Mouse (Mus musculus) MEL (cell line): Measurements from ENCODE around the gene Plekho1. TPM values are rescaled to one million over a fixed set of nuclear protein-coding genes. Genes with fewer than 3 reads are reported as not detected.
"Not testable (repeated sequence)": the region's sequence is repeated elsewhere in the genome, so short reads cannot be mapped to it uniquely, and the experiment has no call there.

Experiments used
- DNase-seq: peaks from one replicate; pipeline ENCODE4 v3.0.0; 2011; ENCODE audit warnings: low read depth, low spot score
- H3K27ac ChIP-seq: 2 replicates; pipeline ENCODE4 v1.5.1; 2012; ENCODE audit warnings: low read depth, mild to moderate bottlenecking, control low read depth, low read length, moderate library complexity; ENCODE audit not compliant: control insufficient read depth
- H3K27me3 ChIP-seq, 2 experiments: fragments of 150-350 bp in 1 of 2; sonication (generic) in 1 of 2; 2 replicates each; pipeline ENCODE4 v1.6.1; 2012; ENCODE audit warnings: low read length in 2 of 2, mild to moderate bottlenecking in 2 of 2, improper control_type of control experiment in 1 of 2, moderate library complexity in 1 of 2; ENCODE audit not compliant: insufficient read depth in 2 of 2, control insufficient read depth in 1 of 2
- H3K36me3 ChIP-seq, 2 experiments: 2 replicates each; pipeline ENCODE4 v1.6.1; 2012 to 2014; ENCODE audit warnings: low read length in 2 of 2, improper control_type of control experiment in 1 of 2, inconsistent platforms in 1 of 2, mild to moderate bottlenecking in 1 of 2; ENCODE audit not compliant: insufficient read depth in 2 of 2, control insufficient read depth in 1 of 2
- H3K4me1 ChIP-seq, 2 experiments: fragments of 150-350 bp in 1 of 2; sonication (generic) in 1 of 2; 2 replicates each; pipeline ENCODE4 v1.6.1; 2012; ENCODE audit warnings: low read length in 2 of 2, improper control_type of control experiment in 1 of 2, mild to moderate bottlenecking in 1 of 2; ENCODE audit not compliant: insufficient read depth in 2 of 2, control insufficient read depth in 1 of 2
- H3K4me3 ChIP-seq, 2 experiments: fragments of 150-350 bp in 1 of 2; sonication (generic) in 1 of 2; 2 replicates each; pipeline ENCODE4 v1.5.1; 2012; ENCODE audit warnings: low read depth in 2 of 2, low read length in 2 of 2, mild to moderate bottlenecking in 2 of 2, moderate library complexity in 2 of 2, control low read depth in 1 of 2, improper control_type of control experiment in 1 of 2; ENCODE audit not compliant: control insufficient read depth in 1 of 2, insufficient read depth in 1 of 2
- H3K79me2 ChIP-seq: 2 replicates; pipeline ENCODE4 v1.6.1; 2012; ENCODE audit warnings: mild to moderate bottlenecking, low read length, moderate library complexity; ENCODE audit not compliant: control insufficient read depth, poor library complexity, insufficient read depth
- H3K9ac ChIP-seq: 2 replicates; pipeline ENCODE4 v1.6.1; 2012; ENCODE audit warnings: low read depth, mild to moderate bottlenecking, control low read depth, low read length, moderate library complexity; ENCODE audit not compliant: control insufficient read depth, poor library complexity, severe bottlenecking
- H3K9me3 ChIP-seq: fragments of 150-350 bp; sonication (generic); replicated peaks from 2 replicates; pipeline ENCODE4 v1.6.1; 2012; ENCODE audit warnings: mild to moderate bottlenecking, low read length, improper control_type of control experiment, moderate library complexity; ENCODE audit not compliant: insufficient read depth
- CHD2 ChIP-seq: IDR thresholded peaks from 2 replicates; pipeline ENCODE4 v1.6.1; 2011; ENCODE audit warnings: low read length, improper control_type of control experiment
- HCFC1 ChIP-seq: IDR thresholded peaks from 2 replicates; pipeline ENCODE4 v1.6.1; 2012; ENCODE audit warnings: low read depth, mild to moderate bottlenecking, inconsistent platforms, low read length, improper control_type of control experiment, moderate library complexity
- JUND ChIP-seq: IDR thresholded peaks from 2 replicates; pipeline ENCODE4 v1.6.1; 2011; ENCODE audit warnings: low read depth, mild to moderate bottlenecking, improper control_type of control experiment, low read length
- MAZ ChIP-seq: IDR thresholded peaks from 2 replicates; pipeline ENCODE4 v1.6.1; 2012; ENCODE audit warnings: low read depth, mild to moderate bottlenecking, inconsistent platforms, low read length, improper control_type of control experiment
- MYC ChIP-seq: IDR thresholded peaks from 2 replicates; pipeline ENCODE4 v1.6.1; 2011; ENCODE audit warnings: low read depth, mild to moderate bottlenecking, low read length, improper control_type of control experiment, moderate library complexity
- NELFE ChIP-seq: IDR thresholded peaks from 2 replicates; pipeline ENCODE4 v1.6.1; 2011; ENCODE audit warnings: low read depth, low read length, improper control_type of control experiment
- NRF1 ChIP-seq: IDR thresholded peaks from 2 replicates; pipeline ENCODE4 v1.6.1; 2014; ENCODE audit warnings: low read depth, mild to moderate bottlenecking, inconsistent platforms, low read length, improper control_type of control experiment, moderate library complexity; ENCODE audit not compliant: poor library complexity, insufficient read depth, severe bottlenecking
- POLR2A ChIP-seq, 2 experiments: IDR thresholded peaks; 2 replicates each; pipeline ENCODE4 v1.6.1; 2011 to 2012; ENCODE audit warnings: low read length in 2 of 2, mild to moderate bottlenecking in 2 of 2, control low read depth in 1 of 2, improper control_type of control experiment in 1 of 2, low read depth in 1 of 2, moderate library complexity in 1 of 2; ENCODE audit not compliant: control insufficient read depth in 1 of 2, insufficient read depth in 1 of 2, poor library complexity in 1 of 2
- POLR2AphosphoS5 ChIP-seq: IDR thresholded peaks from 2 replicates; pipeline ENCODE4 v1.6.1; 2012; ENCODE audit warnings: low read depth, borderline replicate concordance, mild to moderate bottlenecking, inconsistent platforms, low read length, moderate library complexity, mixed read lengths
- RAD21 ChIP-seq: IDR thresholded peaks from 2 replicates; pipeline ENCODE4 v1.6.1; 2011; ENCODE audit warnings: mild to moderate bottlenecking, low read depth, low read length, improper control_type of control experiment
- RCOR1 ChIP-seq: IDR thresholded peaks from 2 replicates; pipeline ENCODE4 v1.6.1; 2012; ENCODE audit warnings: low read depth, mild to moderate bottlenecking, inconsistent platforms, low read length, improper control_type of control experiment
- SIN3A ChIP-seq: IDR thresholded peaks from 2 replicates; pipeline ENCODE4 v1.6.1; 2012; ENCODE audit warnings: low read length, improper control_type of control experiment, inconsistent platforms
- TBP ChIP-seq: IDR thresholded peaks from 2 replicates; pipeline ENCODE4 v1.8.0; 2011; ENCODE audit warnings: low read depth, low read length, improper control_type of control experiment
- TCF12 ChIP-seq: IDR thresholded peaks from 2 replicates; pipeline ENCODE4 v1.6.1; 2014; ENCODE audit warnings: low read depth, mild to moderate bottlenecking, inconsistent platforms, low read length, improper control_type of control experiment, moderate library complexity
- USF2 ChIP-seq, 2 experiments: IDR thresholded peaks; 2 replicates each; pipeline ENCODE4 v1.6.1; 2011 to 2012; ENCODE audit warnings: improper control_type of control experiment in 2 of 2, low read length in 2 of 2, borderline replicate concordance in 1 of 2, inconsistent platforms in 1 of 2, low read depth in 1 of 2, mild to moderate bottlenecking in 1 of 2; ENCODE audit not compliant: insufficient read depth in 1 of 2
- ZKSCAN1 ChIP-seq: IDR thresholded peaks from 2 replicates; pipeline ENCODE4 v1.6.1; 2012; ENCODE audit warnings: low read depth, mild to moderate bottlenecking, inconsistent platforms, low read length, improper control_type of control experiment, moderate library complexity
- ZMIZ1 ChIP-seq: IDR thresholded peaks from 2 replicates; pipeline ENCODE4 v1.6.1; 2012; ENCODE audit warnings: low read depth, mild to moderate bottlenecking, inconsistent platforms, low read length, improper control_type of control experiment, moderate library complexity
- polyA plus RNA-seq, 2 experiments: library from polyadenylated mRNA; stranded (reverse) in 1 of 2; unstranded in 1 of 2; fragments of >175 nt in 1 of 2; fragments of >200 nt in 1 of 2; gene quantifications; 2 replicates each; pipeline versions ENCODE4 v1.2.1 to v1.2.4; 2012; ENCODE audit warnings: low replicate concordance in 2 of 2, low read depth in 1 of 2; ENCODE audit not compliant: insufficient read length in 2 of 2, insufficient read depth in 1 of 2, missing spikeins in 1 of 2
- total RNA-seq: library from RNA; depleted of rRNA; stranded (reverse); fragments of 300-350 nt; gene quantifications from 2 replicates; pipeline ENCODE4 v1.2.3, GENCODE M21; 2012

The Plekho1 gene
- total and polyA plus RNA-seq, 3 experiments = 4.2 to 19.2 TPM; not detected in 1

- peak; percentile 52 for DNase-seq
- H3K4me1 ChIP-seq = peaks cover 15 to 36% of the 10 kb centered on the region in 2 experiments
- not testable (repeated sequence) for H3K27ac ChIP-seq, H3K9me3 ChIP-seq, H3K79me2 ChIP-seq
- TF ChIP-seq NELFE (peak; percentile 60), ZMIZ1 (peak; percentile 68; the same call in 1 of the 2 replicates), TBP (peak; percentile 95), POLR2A (IDR thresholded peaks at IDR 0.05; ENCODE audit: control insufficient read depth in 1 of 2, insufficient read depth in 1 of 2, low read depth in 1 of 2, low read length in 2 of 2, poor library complexity in 1 of 2) (peak in 1 of 2 experiments; percentile 64; a peak in 2 of 4 replicates)
- TF ChIP-seq, all 39 proteins: peak for 4; not testable (repeated sequence) for 35
- H3K27me3 ChIP-seq, H3K9ac ChIP-seq, H3K4me3 ChIP-seq: not testable (repeated sequence)
- peaks cover 0 to 19% of the 10 kb centered on the region in 2 experiments; a peak in 2 of 4 replicates for H3K36me3 ChIP-seq
Measured at GRCm38 (mm10) chr3:95954648-95955173, 41.1 kb downstream of the Plekho1 start.

GRCm38 (mm10) chr3:95953522-95953921 lies 42.3 kb downstream of the Plekho1 start:
- H3K4me1 ChIP-seq = peaks cover 15 to 46% of the 10 kb centered on the region in 2 experiments
- DNase-seq = no peak
- peaks cover 2% of the 10 kb centered on the region; the same call in 1 of the 2 replicates for H3K79me2 ChIP-seq
- no peaks in the 10 kb centered on the region for H3K9me3 ChIP-seq
- no peak overlapping the region for H3K27ac ChIP-seq
- H3K36me3 ChIP-seq = peaks cover 0 to 31% of the 10 kb centered on the region in 2 experiments; a peak in 2 of 4 replicates
- H3K27me3 ChIP-seq = no peaks in the 10 kb centered on the region
- no peak overlapping the region for H3K9ac ChIP-seq
- H3K4me3 ChIP-seq = no peak overlapping the region
- TF ChIP-seq NELFE (no peak), HCFC1 (no peak), USF2 (IDR thresholded peaks at IDR 0.05; ENCODE audit: borderline replicate concordance in 1 of 2, insufficient read depth in 1 of 2, low read depth in 1 of 2, low read length in 2 of 2) (no peak), RCOR1 (no peak), POLR2AphosphoS5 (no peak), TCF12 (no peak), NRF1 (no peak), ZKSCAN1 (no peak), MYC (no peak), RAD21 (no peak), POLR2A (IDR thresholded peaks at IDR 0.05; ENCODE audit: control insufficient read depth in 1 of 2, insufficient read depth in 1 of 2, low read depth in 1 of 2, low read length in 2 of 2, poor library complexity in 1 of 2) (no peak), SIN3A (no peak), CHD2 (no peak), JUND (no peak), ZMIZ1 (no peak), MAZ (no peak)
